Mouse (Mus musculus): ENCODE measurements at regions not wholly inside any gene's neighbourhood (a gene's known extent, or its start where the extent isn't known, plus 50 kb on each side); places are given as distances from the start of the nearest gene placed in this dataset.

GRCm38 (mm10) chr2:173987516-173987915, 88.6 kb upstream of the Stx16 start:
- H3K27ac ChIP-seq (ENCODE audit: insufficient read depth, low read depth, low read length): no peak overlapping the region
- TF ChIP-seq CTCF (IDR thresholded peaks at IDR 0.05; ENCODE audit: extremely low read depth, insufficient read length, insufficient replicate concordance, low read depth, low read length) (no peak), POLR2A (IDR thresholded peaks at IDR 0.05; ENCODE audit: low read depth, low read length) (no peak)
- H3K4me3 ChIP-seq (ENCODE audit: low read depth, low read length): no peak overlapping the region
- H3K4me1 ChIP-seq (ENCODE audit: control insufficient read depth, insufficient read depth, insufficient read length, low read length): no peaks in the 10 kb centered on the region
- 77% methylated on average over 7 of the region's 7 CpGs for WGBS
- no peaks in the 10 kb centered on the region for H3K36me3 ChIP-seq (ENCODE audit: control insufficient read depth, insufficient read depth, low read length)
- no peaks in the 10 kb centered on the region for H3K27me3 ChIP-seq (ENCODE audit: control insufficient read depth, insufficient read depth, low read length)

- WGBS: 93% methylated on average over 8 of the region's 8 CpGs
- Histone ChIP-seq H3K4me1 (ENCODE audit: control insufficient read depth, insufficient read depth, insufficient read length, low read length) (no peaks in the 10 kb centered on the region), H3K36me3 (ENCODE audit: control insufficient read depth, insufficient read depth, low read length) (no peaks in the 10 kb centered on the region), H3K4me3 (ENCODE audit: low read depth, low read length) (no peak overlapping the region), H3K27ac (ENCODE audit: insufficient read depth, low read depth, low read length) (no peak overlapping the region), H3K27me3 (ENCODE audit: control insufficient read depth, insufficient read depth, low read length) (no peaks in the 10 kb centered on the region)
- TF ChIP-seq POLR2A (IDR thresholded peaks at IDR 0.05; ENCODE audit: low read depth, low read length) (no peak), CTCF (IDR thresholded peaks at IDR 0.05; ENCODE audit: extremely low read depth, insufficient read length, insufficient replicate concordance, low read depth, low read length) (no peak)
Measured at GRCm38 (mm10) chr2:173987921-173988320, 88.2 kb upstream of the Stx16 start.

- TF ChIP-seq POLR2A (IDR thresholded peaks at IDR 0.05; ENCODE audit: low read depth, low read length) (no peak), CTCF (IDR thresholded peaks at IDR 0.05; ENCODE audit: extremely low read depth, insufficient read length, insufficient replicate concordance, low read depth, low read length) (no peak)
- Histone ChIP-seq H3K4me3 (ENCODE audit: low read depth, low read length) (no peak overlapping the region), H3K27ac (ENCODE audit: insufficient read depth, low read depth, low read length) (no peak overlapping the region), H3K36me3 (ENCODE audit: control insufficient read depth, insufficient read depth, low read length) (no peaks in the 10 kb centered on the region), H3K27me3 (ENCODE audit: control insufficient read depth, insufficient read depth, low read length) (no peaks in the 10 kb centered on the region), H3K4me1 (ENCODE audit: control insufficient read depth, insufficient read depth, insufficient read length, low read length) (no peaks in the 10 kb centered on the region)
- 74% methylated on average over 11 of the region's 11 CpGs for WGBS
Measured at GRCm38 (mm10) chr2:173988641-173989336, 87.3 kb upstream of the Stx16 start.

- Histone ChIP-seq H3K4me1 (ENCODE audit: control insufficient read depth, insufficient read depth, insufficient read length, low read length) (no peaks in the 10 kb centered on the region), H3K27me3 (ENCODE audit: control insufficient read depth, insufficient read depth, low read length) (no peaks in the 10 kb centered on the region), H3K36me3 (ENCODE audit: control insufficient read depth, insufficient read depth, low read length) (no peaks in the 10 kb centered on the region), H3K27ac (ENCODE audit: insufficient read depth, low read depth, low read length) (no peak overlapping the region), H3K4me3 (ENCODE audit: low read depth, low read length) (no peak overlapping the region)
- TF ChIP-seq POLR2A (IDR thresholded peaks at IDR 0.05; ENCODE audit: low read depth, low read length) (no peak), CTCF (IDR thresholded peaks at IDR 0.05; ENCODE audit: extremely low read depth, insufficient read length, insufficient replicate concordance, low read depth, low read length) (no peak)
- 79% methylated on average over 4 of the region's 4 CpGs for WGBS
Measured at GRCm38 (mm10) chr2:173990664-173991063, 85.4 kb upstream of the Stx16 start.

GRCm38 (mm10) chr2:173991447-173991846, 84.7 kb upstream of the Stx16 start:
- no peak for TF ChIP-seq CTCF (IDR thresholded peaks at IDR 0.05; ENCODE audit: extremely low read depth, insufficient read length, insufficient replicate concordance, low read depth, low read length)
- no peak for TF ChIP-seq POLR2A (IDR thresholded peaks at IDR 0.05; ENCODE audit: low read depth, low read length)
- H3K27ac ChIP-seq (ENCODE audit: insufficient read depth, low read depth, low read length): no peak overlapping the region

GRCm38 (mm10) chr2:173992041-173992440, 84.1 kb upstream of the Stx16 start:
- 67% methylated on average over 5 of the region's 5 CpGs for WGBS

More at GRCm38 (mm10) chr2:173991447-173991846, 84.7 kb upstream of the Stx16 start:
- 89% methylated on average over 15 of the region's 15 CpGs for WGBS
- H3K4me3 ChIP-seq (ENCODE audit: low read depth, low read length): no peak overlapping the region
- no peaks in the 10 kb centered on the region for H3K4me1 ChIP-seq (ENCODE audit: control insufficient read depth, insufficient read depth, insufficient read length, low read length)
- H3K36me3 ChIP-seq (ENCODE audit: control insufficient read depth, insufficient read depth, low read length): no peaks in the 10 kb centered on the region
- H3K27me3 ChIP-seq (ENCODE audit: control insufficient read depth, insufficient read depth, low read length): no peaks in the 10 kb centered on the region

GRCm38 (mm10) chr2:173993431-173993955, 82.6 kb upstream of the Stx16 start:
- TF ChIP-seq POLR2A (IDR thresholded peaks at IDR 0.05; ENCODE audit: low read depth, low read length) (no peak), CTCF (IDR thresholded peaks at IDR 0.05; ENCODE audit: extremely low read depth, insufficient read length, insufficient replicate concordance, low read depth, low read length) (no peak)
- 92% methylated on average over 5 of the region's 5 CpGs for WGBS
- Histone ChIP-seq H3K36me3 (ENCODE audit: control insufficient read depth, insufficient read depth, low read length) (no peaks in the 10 kb centered on the region), H3K27ac (ENCODE audit: insufficient read depth, low read depth, low read length) (no peak overlapping the region), H3K4me3 (ENCODE audit: low read depth, low read length) (no peak overlapping the region), H3K4me1 (ENCODE audit: control insufficient read depth, insufficient read depth, insufficient read length, low read length) (no peaks in the 10 kb centered on the region), H3K27me3 (ENCODE audit: control insufficient read depth, insufficient read depth, low read length) (no peaks in the 10 kb centered on the region)

More at GRCm38 (mm10) chr2:173992041-173992440, 84.1 kb upstream of the Stx16 start:
- TF ChIP-seq CTCF (IDR thresholded peaks at IDR 0.05; ENCODE audit: extremely low read depth, insufficient read length, insufficient replicate concordance, low read depth, low read length) (no peak), POLR2A (IDR thresholded peaks at IDR 0.05; ENCODE audit: low read depth, low read length) (no peak)
- no peaks in the 10 kb centered on the region for H3K4me1 ChIP-seq (ENCODE audit: control insufficient read depth, insufficient read depth, insufficient read length, low read length)
- no peaks in the 10 kb centered on the region for H3K36me3 ChIP-seq (ENCODE audit: control insufficient read depth, insufficient read depth, low read length)
- H3K27me3 ChIP-seq (ENCODE audit: control insufficient read depth, insufficient read depth, low read length): no peaks in the 10 kb centered on the region
- H3K27ac ChIP-seq (ENCODE audit: insufficient read depth, low read depth, low read length): no peak overlapping the region
- no peak overlapping the region for H3K4me3 ChIP-seq (ENCODE audit: low read depth, low read length)

All from small intestine, adult 2 months (tissue).